Mouse (Mus musculus) T-helper 17 cell (primary cell): ENCODE data around the gene Bcor.

Source experiments
- in situ Hi-C, 2 experiments: fragments of 300-600 bp; cut with MboI, MseI; formaldehyde crosslinking; loops; 1 replicate in 1 of 2; 2 replicates in 1 of 2; pipeline ENCODE4 v1.15.1; 2025; ENCODE audit warnings: high pct_unique_total_duplicates in 2 of 2

The Bcor gene

DNA sequence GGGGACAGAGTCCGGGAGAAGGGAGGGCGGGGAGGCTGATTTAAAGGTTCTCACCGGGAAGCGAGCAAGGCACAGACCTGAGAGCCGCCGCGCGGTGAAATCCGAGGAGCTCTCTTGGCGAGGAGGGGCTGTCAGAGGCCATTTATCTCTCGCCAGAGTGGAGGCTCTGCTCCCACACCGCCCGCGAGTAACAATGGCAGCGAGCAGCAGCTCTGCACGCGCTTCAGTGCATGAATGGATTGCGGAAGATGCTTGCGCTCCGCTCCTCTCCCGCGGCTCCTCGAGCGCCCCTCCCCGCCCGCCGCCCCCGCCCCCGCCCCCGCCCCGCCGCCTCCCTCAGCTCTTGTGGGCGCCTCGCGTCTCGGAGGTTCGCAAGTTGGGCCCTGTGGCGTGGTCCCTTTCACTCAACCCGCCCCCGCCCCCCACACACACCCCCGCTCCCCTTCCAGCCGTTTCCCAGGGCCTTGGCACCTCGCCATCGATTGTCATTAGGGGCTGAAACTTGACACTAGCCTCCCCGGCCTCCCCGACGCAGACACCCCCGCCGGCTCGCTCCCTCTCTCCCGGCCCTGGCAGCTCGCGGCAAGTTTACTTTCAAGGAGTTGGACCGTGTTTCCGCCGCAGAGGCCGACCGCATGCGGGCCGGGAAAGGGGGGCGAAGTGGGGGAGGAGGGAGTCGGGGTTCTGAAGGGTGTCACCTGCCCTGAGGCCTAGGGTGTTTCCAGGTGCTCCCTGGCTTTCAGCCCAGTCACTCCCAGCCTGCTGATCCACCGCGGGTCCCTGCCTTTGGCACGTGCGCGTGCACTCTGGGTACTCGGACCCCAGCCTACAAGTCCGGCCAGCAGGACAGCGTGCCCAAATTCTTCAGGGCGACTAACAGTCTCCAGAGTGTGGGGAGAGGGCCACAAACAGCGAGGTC, 31.7 kb downstream of the Bcor start:
- in situ Hi-C loops: no loop called here

DNA sequence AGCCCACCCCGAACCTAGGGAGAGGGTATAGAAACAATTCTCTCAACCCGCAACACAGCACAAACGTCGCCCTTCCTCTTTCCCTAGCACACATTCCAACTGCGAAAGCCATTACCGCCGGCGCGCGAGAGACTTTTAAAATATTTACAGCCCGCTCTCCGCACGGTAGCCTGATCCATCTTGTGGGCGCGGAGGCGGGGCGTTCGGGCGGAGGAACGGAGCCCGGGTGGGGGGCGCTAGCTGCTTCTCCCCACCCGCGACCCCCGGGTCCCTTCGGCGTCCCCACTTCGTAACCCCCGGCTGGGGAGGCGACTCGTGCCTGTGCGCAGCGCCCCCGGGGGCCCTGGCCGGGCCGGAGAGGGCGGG, 32.4 kb downstream of the Bcor start:
- in situ Hi-C loops: no loop called here

DNA sequence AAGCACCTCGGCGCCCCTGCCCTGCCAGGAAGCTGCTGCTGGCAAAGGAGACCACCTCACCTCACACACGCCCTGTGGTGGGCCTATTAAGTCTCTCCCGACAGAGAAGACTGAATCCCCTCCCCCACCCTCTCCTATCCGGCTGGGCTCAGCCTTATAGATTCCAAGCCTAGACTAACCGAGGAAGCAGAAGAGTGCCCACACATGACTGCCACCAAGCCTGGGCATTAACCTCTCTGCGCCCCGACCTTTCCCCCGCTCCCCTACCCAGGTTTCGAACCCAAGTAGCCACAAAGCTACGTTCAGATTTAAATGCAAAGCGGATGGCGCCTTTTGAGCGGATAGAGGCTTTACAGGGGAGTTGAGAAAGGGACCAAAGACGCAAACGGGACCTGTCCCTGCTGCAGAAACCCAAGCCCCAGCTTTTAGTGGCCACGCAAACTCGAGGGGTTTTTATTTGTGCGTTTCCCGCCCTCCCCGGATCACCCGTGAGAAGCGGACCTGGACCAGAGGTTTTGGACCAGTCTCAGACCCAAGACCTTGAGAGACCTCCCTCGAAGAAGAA, 33.0 kb downstream of the Bcor start:
- in situ Hi-C loops: no loop called here

DNA sequence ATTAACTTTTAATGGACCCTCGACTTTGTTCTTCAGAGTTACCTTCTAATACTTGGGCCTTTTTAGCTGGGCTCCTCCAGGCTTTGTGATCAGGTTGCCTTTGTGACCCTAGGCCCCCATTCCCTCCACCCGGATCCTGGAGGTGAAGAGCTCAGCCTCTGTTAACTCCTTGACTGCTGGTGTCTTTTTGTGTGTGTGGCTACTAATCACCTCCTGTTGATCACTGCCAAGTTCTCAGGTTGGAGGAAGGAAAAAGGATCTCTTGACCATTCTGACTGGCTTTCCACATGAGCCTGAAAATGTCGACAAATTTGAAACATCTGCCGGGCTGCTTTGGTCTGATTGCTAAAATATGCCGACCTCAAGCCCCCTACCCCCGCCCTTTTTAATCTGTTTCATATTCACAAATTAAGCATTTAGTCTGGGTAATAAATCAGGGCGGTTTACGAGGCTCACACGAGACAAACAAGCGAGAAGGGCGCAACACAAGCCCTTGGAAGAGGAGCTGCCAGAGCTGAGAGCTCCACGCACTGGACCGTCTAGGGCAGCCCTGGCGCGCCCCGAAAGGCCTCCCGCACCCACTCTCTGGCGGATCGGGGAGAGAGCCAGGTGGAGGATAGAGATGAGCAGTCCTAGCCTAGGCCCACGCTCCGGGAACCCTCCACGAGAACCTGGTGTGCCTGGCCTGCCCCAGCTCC, 33.6 kb downstream of the Bcor start:
- in situ Hi-C loops: no loop called here

DNA sequence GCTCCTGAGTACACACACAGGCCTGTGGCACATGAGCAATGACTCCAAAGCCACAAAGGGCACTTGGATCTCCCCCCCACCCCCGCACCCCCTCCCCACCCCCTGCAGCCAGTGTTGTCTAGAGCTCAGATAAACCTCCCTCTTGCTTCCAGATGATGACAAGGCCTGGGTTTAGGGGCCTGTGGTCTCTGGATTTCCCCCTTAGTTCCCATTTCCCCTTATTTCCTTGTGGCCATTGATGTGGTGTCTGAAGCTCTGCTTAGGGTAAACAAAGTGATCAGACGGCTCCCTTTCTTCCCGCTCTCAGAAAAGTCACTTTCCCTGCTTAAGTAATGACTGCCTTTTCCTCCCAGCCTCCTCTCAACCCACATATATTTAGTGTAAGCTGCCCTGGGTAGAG, 35.6 kb downstream of the Bcor start:
- in situ Hi-C loops: no loop called here

DNA sequence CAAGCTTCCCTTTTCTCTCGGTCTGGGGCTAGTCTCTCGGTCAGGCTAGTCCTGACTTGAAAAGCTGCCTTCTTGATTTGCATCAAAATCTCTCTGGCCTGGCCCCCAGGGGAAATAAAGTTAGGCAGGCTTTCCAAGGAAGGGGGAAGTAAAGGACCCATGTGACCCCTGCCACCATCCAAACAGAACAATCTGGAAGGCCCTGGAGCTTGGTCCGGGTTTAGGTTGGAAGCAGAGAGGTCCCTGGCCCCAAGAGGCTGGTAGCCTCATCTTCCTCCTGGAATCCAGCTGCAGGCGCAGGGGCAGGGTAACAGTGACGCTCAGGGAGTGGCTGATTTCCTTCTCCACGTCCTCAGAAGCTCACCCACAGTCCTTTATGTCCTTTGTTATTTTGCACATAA, 36.5 kb downstream of the Bcor start:
- in situ Hi-C loops: no loop called here

DNA sequence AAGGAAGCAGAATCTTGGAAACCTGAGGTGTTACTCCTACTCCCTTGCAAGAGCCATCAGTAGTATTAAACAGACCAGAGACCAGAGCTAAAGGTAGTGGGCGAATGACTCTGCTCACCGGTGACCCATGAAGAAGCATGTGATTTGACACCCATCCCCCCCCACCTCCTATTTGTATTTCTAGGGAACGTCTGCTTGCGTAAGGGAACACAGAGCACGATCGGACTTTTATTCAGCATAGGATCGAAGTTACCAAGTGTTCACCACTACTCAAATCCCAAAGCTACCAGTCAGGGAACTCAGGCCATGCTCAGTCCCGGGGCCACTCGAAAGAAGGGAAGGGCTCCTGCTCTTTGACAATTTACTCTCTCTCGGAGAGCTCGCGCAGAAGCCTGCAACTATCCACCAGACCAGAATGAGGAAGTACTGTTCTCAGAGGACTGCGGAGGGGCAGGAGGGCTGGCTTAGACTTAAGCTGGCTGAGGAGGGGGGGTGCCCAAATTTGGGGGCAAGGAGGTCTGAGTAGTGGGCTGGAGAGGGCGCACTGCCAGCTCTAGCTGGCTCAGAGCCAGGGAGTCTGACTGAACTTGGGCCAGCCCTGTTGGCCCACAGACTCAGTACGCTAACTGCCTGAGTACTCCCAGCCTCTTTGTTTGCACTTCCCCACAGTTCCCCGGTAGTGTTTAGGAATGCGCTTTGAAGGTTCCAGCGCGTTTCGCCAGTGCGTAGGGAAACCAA, 37.4 kb downstream of the Bcor start:
- in situ Hi-C loops: no loop called here

DNA sequence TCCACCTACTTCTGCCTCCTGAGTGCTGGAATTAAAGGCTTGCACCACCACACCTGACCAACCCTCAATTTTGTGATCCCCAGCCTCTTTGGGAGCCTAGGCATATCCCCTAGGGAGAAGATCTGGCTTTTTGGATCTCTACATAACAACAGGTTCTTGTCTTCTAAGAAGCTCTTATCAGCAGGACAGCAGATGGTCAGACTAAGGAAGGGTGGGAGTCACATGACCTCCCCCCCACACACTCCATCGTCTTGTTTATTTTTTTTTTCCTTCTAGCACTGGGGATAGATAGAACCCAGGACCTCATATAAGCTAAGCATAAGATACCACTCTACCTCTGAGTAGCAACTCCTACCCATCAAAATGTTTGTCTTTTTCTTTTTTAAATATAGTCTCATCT, 40.7 kb downstream of the Bcor start:
- in situ Hi-C loops: no loop called here

DNA sequence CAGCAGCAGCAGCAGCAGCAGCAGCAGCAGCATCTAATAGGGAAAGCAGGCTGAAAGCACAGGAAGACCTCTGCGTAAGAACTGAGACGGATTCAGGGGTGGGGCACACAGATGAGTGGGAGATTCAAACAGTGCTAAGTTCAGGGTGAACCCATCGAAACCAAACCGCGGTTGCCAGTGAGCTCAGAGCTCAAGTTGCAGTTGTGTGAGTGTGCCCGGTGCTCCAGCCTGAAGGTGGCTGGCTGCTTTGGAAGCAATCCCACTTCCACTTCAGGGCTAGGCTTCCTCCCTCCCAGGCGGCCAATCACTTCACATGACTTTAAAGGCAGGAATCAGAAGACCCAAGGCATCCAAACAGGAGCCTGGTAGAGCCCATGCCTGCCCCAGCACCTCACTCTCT, 44.0 kb downstream of the Bcor start:
- in situ Hi-C loops: no loop called here

DNA sequence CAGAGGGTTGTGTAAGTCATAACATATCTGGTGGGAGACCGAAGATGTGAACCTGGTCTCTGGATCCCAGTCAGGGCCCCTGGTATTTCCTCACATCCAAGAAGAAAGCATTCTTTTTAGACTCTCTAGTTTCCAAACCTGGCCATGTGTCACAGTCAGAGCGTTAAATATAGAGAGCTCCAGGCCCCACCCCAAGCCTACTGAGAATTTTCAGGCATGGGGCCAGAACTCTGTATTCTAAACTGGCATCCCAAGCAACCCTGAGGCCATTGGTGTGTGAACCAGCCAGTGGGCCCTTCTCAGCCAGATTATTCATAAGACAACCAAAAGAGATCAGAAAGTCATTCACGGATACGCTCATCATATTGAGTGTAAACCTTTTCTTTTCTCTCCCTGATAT, 48.0 kb downstream of the Bcor start:
- in situ Hi-C loops: no loop called here

DNA sequence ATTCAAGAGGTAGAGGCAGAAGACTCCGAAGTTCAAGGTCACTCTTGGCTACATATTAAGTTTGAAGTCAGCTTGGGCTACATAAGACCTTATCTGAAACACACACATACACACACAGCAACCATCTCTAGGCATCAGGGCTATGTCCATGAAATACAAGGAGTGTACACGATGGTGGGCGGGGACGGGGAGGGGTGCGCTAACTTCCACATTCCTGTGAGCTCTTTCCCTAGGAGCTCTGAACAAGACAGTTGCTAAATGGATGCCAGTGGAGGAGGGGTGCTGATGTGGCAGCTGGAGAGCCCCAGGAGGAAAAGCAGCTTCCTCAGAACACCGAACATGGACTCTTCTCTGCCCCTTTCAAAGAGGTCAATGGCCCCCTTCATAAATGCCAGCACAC, 49.6 kb downstream of the Bcor start:
- in situ Hi-C loops: no loop called here

DNA sequence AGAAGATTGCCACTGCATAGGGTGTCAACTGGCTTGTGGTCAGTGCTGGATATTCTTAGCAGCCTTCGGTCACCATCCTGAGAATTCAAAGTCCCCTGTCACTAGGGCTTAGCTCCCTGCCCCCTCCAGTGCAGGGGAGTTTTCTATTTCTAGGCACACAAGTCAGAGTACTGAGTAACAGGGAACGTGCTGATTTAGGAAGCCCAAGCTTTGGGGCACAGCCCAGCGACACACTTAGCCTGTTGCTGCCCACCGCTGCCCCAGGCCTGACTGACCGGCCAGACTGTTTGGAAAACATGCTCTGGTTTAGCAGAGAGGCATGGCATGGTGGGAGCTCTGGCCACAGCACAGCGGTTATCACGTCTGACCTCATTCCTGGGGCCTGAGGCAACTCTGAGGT, 54.8 kb downstream of the Bcor start:
- in situ Hi-C loops: loop anchor here in 1 of 2 experiments (10.0 kb wide), 1 partner anchor 239 kb away; no protein-coding TSS in a partner anchor

DNA sequence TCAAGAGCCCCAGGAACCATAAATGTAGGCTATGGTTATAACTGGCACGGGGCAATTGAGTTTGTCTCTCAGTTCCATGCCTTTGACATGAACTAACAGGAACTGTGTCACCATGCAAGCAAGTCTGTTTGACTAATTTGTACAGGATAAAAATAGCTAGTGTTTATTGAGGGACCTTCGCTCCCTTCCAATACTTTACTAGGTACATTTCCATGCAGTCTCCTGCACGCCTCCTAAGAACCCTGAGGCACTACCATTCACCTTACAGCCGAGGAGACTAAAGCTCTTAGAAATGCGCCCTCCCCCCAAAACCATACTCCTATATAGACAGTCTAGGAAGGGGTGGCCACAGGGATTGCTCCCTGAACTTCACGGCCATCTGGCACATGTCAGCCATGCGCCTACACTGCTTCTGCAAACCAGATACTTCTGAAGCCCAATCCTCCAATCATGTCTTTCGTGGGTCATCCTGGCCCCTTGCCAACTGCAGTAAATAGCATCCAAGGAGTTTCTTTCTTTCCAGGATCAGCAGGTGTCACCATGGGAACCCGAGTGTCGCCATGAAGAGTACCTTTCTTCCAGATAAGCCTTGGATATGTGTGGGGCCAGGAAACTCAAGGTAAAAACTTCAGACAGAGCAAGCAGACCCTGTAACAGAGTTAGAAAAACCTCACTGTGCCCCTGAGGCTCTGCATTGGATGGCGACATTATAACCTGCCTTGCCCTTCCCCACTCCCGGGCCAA, 63.2 kb downstream of the Bcor start:
- in situ Hi-C loops: no loop called here

DNA sequence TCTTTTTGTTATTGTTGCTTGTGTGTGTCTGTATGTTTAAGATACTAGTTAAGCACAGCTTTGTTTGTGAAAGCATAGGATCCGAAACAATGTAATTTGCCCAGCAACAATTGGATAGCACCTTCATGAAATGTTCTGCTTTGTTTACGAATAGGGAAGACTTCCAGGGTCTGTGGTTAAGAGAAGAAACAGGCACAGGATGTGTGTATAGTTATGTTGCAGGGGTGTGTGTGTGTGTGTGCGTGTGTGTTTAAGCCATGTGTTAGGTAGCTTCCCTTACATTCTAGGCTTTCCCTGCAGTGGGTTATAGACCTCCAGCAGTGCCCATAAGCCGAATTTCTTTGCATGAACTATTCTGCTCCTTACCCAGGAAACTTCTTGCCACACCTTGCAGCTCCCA, 66.8 kb downstream of the Bcor start:
- in situ Hi-C loops: no loop called here

DNA sequence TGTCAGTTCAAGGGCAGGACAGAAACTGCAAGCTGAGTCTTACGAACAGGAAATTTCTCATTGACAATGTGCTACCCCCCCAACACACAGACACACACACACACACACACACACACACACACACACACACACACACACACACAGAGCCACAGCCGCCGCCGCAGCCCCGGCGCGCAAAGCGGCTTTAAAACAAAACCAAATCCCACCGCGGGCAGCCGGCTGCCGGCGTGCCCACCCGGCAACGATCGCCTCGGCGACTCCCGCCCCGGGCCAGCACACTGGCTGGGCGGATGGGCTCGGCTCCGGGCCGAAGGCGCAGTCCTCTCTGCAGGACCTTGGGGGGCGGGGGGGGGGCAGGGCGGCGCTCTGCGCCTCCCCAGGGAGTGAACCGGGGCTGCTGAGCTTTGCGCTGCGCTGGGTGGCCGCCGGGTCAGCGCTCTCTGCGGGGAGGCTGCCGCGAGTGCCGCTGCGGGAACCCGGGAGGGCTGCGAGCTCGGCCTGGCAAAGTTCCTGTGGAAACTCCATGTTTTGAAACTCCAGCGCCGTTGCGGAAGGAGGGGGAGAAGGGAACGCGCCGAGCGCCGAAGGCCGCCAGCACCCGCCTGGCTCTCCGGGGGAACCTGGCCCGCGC, 68.6 kb downstream of the Bcor start:
- in situ Hi-C loops: no loop called here

DNA sequence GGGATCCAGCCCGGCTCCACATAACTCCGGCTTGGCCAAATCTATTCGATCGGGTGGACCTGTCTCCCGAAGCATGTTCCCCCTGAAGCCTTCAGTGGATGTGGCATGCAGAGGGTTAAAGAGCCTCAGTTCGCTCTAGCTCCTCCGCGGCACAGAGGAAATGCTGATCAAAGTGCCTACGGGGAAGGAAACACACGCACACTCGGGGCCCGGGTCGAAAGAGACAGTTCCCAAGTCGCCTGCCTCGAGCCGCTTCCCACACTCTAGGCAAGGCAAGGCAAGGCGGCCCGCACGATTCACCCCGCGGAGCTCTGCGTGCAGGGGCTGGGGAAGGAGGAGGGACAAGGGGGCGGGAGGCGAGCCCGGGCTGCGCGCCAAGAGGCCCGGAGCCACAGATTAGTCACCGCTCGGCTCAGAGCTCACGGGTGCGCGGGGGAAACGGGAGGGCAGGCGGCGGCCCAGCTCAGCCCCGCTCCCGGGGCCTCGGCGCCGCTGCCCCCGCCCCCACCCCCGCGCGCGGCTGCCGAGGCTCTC, 69.2 kb downstream of the Bcor start:
- in situ Hi-C loops: no loop called here

DNA sequence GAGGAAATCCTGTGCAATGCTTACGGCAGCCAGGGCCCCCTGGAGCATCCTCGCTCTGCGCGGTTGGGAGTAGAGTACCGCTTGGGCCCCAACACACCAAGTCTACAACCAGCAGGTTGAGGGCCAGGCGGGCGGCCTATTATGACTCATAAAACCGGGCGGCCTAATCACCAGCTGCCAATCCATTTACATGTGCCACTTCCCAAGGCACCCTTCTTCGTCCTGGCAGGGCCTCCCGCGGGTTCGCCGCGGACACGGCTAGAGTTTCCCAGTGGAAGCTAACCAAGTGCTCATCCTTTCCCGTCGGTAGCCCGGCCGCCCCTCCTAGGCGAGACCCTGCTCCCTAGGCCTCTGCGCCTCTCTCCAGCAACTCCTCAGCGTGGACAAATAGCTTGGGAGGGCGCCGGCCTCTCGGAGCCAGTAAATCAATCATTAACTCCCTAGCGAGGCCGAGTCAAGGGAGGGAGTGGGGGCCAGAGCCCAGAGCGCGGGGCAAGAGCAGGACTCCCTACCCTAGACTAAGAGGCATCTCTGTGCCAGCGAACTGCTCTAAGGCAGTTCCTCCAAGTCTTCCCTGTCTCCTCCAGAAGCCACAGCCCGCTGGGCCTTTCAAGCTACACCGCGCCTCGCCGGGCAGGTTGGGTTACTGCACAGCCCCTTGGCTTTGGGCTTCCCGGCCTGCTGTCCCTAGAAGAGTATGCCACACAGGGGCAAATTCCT, 69.8 kb downstream of the Bcor start:
- in situ Hi-C loops: no loop called here

DNA sequence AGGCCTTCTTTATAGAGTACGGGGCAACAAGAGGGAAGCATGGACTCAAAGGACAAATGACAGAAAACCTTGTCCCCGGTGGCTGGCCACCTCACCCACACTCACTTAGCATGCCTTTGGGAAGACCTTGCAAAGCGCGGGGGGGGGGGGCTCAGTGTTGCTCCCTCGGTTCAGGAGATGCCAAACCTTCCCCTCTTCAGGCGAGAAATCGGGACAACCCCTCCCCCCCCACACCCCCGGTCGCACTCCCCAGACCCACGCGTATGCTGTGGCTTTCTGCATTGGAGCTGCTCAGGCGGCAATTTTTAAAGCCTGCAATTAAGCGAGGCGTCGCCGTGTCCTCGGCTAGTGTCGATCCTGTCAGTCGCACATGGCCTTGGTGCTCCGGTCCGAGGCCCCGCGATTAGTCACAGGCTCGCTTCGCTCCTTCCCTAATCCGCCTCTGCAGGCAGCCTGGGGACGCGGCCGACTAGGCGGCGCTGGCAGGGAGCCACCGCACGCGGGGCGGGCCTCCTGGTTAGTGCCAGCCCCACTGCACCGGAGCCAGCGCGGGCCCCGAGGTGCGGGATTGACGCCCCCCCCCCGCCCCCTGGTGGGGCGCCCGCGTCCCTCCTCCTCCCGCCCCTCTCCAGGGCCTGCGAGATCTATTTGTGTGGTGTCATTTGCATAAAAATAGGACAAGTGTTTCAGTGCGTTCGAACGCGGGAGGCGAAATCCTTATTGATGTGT, 70.6 kb downstream of the Bcor start:
- in situ Hi-C loops: loop anchor here (5.0 to 10.0 kb wide), 3 partner anchors 43 to 68 kb away; no protein-coding TSS in a partner anchor

DNA sequence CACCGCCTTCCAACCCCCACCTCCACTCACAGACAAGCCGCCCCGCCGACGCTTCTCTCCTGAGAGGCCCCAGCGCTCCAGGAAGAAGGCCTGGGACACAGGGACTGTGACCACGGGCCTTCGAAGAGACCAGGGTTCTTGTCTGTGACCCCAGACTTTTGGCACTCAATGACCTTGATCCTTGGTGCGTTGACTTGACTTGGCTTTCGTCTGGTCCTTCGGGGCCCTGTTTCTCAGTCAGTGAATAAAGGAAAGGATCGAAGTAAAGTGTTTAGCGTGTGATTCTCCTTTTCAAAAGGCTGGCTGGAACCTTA, 71.2 kb downstream of the Bcor start:
- in situ Hi-C loops: loop anchor here (5.0 to 10.0 kb wide), 3 partner anchors 43 to 68 kb away; no protein-coding TSS in a partner anchor
